Mouse (Mus musculus): ENCODE results near the gene Tal1.

Gene Tal1

DNA sequence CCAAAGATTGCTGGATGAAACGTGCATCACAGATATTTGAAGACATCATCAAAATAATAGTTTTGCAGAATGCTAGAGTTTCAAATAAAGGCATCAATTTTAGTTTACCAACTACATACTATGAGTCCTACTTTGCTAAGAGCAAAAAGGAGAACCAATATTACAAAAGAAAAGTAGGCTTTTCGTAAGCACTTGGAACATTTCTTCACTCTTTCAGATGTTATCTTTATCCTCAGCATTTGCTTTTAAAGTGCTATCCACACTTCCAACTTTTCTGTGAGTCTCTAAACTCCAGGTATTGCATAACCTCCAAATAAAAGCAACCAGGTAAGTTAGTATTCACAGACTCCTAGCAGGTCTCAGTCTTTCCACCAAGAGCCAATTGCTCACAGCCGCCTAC is 63.4 kb downstream of the Tal1 start:
- no peak for DNase-seq

DNA sequence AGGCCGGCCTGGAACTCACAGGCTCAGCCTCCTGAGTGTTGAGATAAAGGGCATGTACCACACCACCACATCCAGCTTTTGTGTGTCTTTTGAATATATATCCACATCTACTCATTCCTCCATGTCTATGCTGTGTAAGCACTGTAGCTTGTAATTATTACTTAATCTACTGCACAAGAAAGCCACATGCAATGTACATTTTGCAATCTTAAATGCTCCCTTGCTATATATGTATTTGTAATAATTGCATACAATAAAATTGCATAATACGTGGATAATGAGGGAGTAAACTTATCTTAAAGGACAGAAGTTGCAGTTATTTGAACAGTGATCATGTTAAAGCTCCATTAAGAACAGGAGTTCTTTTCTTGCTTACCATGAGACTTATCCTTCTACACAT is 64.9 kb downstream of the Tal1 start:
- DNase-seq, result no peak

Measured in cerebellum, adult 11 months (tissue).